Mouse (Mus musculus) brain, adult 10 weeks (tissue): ENCODE measurements around the gene Vmn1r130. TPM values are rescaled to one million over a fixed set of nuclear protein-coding genes. Genes with fewer than 3 reads are reported as not detected.

Source experiments
- polyA plus RNA-seq: library from polyadenylated mRNA; stranded (reverse); fragments of 350-450 nt; fragmentation: Illumina TruSeq; extraction: RNeasy Lipid Tissue Mini Kit (QIAGEN cat#74804); gene quantifications from one replicate; pipeline ENCODE4 v1.2.3, GENCODE M21; 2015; ENCODE audit warnings: low read depth, low replicate concordance

The Vmn1r130 gene
- polyA plus RNA-seq, result not detected

DNA sequence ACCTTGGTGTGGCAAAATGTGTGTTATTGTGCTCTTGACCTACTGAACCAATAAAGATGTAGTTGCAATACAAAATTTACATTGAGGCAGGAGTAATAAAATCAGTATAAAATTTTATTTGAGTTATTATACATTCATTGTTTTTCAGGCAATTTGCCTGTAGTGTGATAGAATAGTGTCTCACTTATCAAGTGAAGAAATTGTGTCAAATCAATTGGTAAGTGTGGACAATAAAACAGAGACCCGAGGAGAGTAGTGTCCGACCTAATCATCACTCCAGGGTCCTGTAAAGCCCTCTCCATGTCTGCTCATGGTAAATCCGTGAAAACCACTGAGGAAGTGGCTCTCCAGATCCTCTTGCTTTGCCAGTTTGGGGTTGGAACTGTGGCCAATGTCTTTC is at the start of gene Vmn1r130:
Vmn1r130 (plus strand) TSS at position 301 of the 400 bp plus-strand sequence.

DNA sequence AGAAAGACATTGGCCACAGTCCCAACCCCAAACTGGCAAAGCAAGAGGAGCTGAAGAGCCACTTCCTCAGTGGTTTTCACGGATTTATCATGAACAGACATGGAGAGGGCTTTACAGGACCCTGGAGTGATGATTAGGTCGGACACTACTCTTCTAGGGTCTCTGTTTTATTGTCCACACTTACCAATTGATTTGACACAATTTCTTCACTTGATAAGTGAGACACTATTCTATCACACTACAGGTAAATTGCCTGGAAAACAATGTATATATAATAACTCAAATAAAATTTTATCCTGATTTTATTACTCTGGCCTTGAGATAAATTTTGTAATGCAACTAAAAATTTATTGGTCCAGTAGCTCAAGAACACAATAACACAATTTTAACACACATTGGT is 34.4 kb downstream of the Vmn1r130 start, which contains the start of gene Vmn1r131:
Vmn1r131 (minus strand) TSS at position 101 of the 400 bp plus-strand sequence.

Other genes starting within 250 kb of the Vmn1r130 start
- not detected for gene Vmn1r125, start 239.6 kb upstream of the Vmn1r130 start, polyA plus RNA-seq
- gene Vmn1r126, start 210.3 kb upstream of the Vmn1r130 start, polyA plus RNA-seq, result not detected
- gene Vmn1r127, start 191.9 kb upstream of the Vmn1r130 start, polyA plus RNA-seq, result not detected
- gene Vmn1r128, start 162.4 kb upstream of the Vmn1r130 start, polyA plus RNA-seq, result not detected
- not detected for gene Vmn1r129, start 150.5 kb upstream of the Vmn1r130 start, polyA plus RNA-seq
- gene Gm6882, start 79.0 kb upstream of the Vmn1r130 start, polyA plus RNA-seq, result not detected
- not detected for gene Vmn1r131, start 34.3 kb downstream of the Vmn1r130 start, polyA plus RNA-seq
- not detected for gene Vmn1r132, start 102.3 kb downstream of the Vmn1r130 start, polyA plus RNA-seq
- not detected for gene Gm4175, start 249.7 kb downstream of the Vmn1r130 start, polyA plus RNA-seq